Mouse (Mus musculus) cerebellum, postnatal 4 days (tissue): ENCODE measurements around the gene Snx30.
A peak's percentile ranks its signal among the peaks of the same experiment; 100 is the strongest.
"Not testable (repeated sequence)": the region's sequence is repeated elsewhere in the genome, so short reads cannot be mapped to it uniquely, and the experiment has no call there.

ENCODE experiments used
- DNase-seq, 2 experiments: peaks; one replicate each; pipeline ENCODE4 v3.0.0; 2022; ENCODE audit warnings: low spot score in 2 of 2, mixed read lengths in 1 of 2

The Snx30 gene

GRCm38 (mm10) chr4:59805181-59805967 lies at the start of gene Snx30:
TSS of gene Snx30 (plus strand) at chr4:59805840.
- peak; percentile 74 to 84 for DNase-seq

GRCm38 (mm10) chr4:59756332-59757082 lies 49.1 kb upstream of the Snx30 start:
- DNase-seq: peak in 1 of 2 experiments; percentile 67

GRCm38 (mm10) chr4:59757452-59758435 lies 47.9 kb upstream of the Snx30 start:
- DNase-seq: no peak

GRCm38 (mm10) chr4:59760016-59760415 lies 45.6 kb upstream of the Snx30 start:
- DNase-seq: no peak

GRCm38 (mm10) chr4:59760636-59761364 lies 44.8 kb upstream of the Snx30 start:
- peak in 1 of 2 experiments; percentile 38 for DNase-seq

- no peak for DNase-seq
Observed at GRCm38 (mm10) chr4:59761365-59761729, 44.3 kb upstream of the Snx30 start.

- DNase-seq: no peak
Observed at GRCm38 (mm10) chr4:59764950-59765349, 40.7 kb upstream of the Snx30 start.

GRCm38 (mm10) chr4:59765385-59766005 lies 40.1 kb upstream of the Snx30 start:
- DNase-seq: no peak

- no peak for DNase-seq
Observed at GRCm38 (mm10) chr4:59767717-59768116, 37.9 kb upstream of the Snx30 start.

- DNase-seq: no peak
Observed at GRCm38 (mm10) chr4:59772171-59772879, 33.3 kb upstream of the Snx30 start.

GRCm38 (mm10) chr4:59777828-59778227 lies 27.8 kb upstream of the Snx30 start:
- DNase-seq: no peak

GRCm38 (mm10) chr4:59780568-59780967 lies 25.1 kb upstream of the Snx30 start:
- no peak for DNase-seq

GRCm38 (mm10) chr4:59782853-59783684 lies 22.6 kb upstream of the Snx30 start:
- peak in 1 of 2 experiments; percentile 7 for DNase-seq

GRCm38 (mm10) chr4:59783685-59784279 lies 21.9 kb upstream of the Snx30 start:
- peak; percentile 85 to 91 for DNase-seq

GRCm38 (mm10) chr4:59785412-59785811 lies 20.2 kb upstream of the Snx30 start:
- no peak for DNase-seq

- peak; percentile 81 to 84 for DNase-seq
Observed at GRCm38 (mm10) chr4:59786661-59787060, 19.0 kb upstream of the Snx30 start.

GRCm38 (mm10) chr4:59787126-59787525 lies 18.5 kb upstream of the Snx30 start:
- DNase-seq: no peak

- DNase-seq: no peak
Observed at GRCm38 (mm10) chr4:59789015-59789414, 16.6 kb upstream of the Snx30 start.

- DNase-seq: not testable (repeated sequence)
Observed at GRCm38 (mm10) chr4:59793626-59794025, 12.0 kb upstream of the Snx30 start.
